Mouse (Mus musculus) gastrocnemius, postnatal 10 days (tissue): ENCODE results near the gene Unc13c. TPM values are rescaled to one million over a fixed set of nuclear protein-coding genes. Genes with fewer than 3 reads are reported as not detected.

Experiments
- DNase-seq: peaks from one replicate; pipeline ENCODE4 v3.0.0; 2021; ENCODE audit warnings: mixed read lengths
- total RNA-seq, 2 experiments: library from RNA; stranded (reverse); gene quantifications; 2 replicates each; pipeline ENCODE4 v1.2.3; 2021

Gene Unc13c
- total RNA-seq, 2 experiments from 2014 or later: 0.54 to 0.56 TPM

DNA sequence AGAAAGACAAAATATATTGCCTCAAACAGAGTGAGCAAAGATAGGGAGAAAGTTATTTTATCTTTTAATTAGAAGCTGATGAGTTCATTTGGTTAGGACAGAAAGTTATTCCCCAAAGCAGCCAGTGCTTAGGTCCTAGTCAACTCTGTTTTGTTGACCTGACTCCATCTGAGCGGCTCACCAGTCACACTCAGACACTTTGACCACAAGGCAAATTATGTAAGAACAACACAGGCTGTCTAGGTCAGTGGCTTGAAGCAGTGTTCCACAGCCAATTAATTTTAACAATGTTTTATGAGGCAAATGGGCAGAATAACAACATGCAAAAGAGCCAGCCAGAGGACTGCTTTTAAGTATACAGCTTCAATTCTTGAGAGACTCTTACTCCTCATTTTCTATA, 343.6 kb downstream of the Unc13c start:
- DNase-seq: no peak

DNA sequence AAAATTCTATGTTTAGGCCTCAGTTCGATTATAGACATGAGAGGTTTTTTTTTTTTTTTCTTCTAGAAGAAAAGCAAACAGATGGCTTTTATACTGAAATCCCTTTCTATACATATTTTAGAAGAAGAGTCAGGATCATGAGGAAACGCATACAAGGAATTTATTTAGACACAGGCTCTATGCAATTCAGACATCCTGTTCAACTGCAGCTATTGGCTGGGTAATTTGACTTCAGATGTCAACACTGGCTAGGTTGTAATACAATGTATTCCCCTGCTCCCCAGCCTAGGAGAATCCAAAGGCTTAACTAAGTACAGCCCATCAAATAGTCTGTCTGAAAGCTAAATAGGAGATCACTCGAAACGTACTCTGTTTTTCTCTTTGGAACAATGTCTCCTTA, 355.9 kb downstream of the Unc13c start:
- no peak for DNase-seq

DNA sequence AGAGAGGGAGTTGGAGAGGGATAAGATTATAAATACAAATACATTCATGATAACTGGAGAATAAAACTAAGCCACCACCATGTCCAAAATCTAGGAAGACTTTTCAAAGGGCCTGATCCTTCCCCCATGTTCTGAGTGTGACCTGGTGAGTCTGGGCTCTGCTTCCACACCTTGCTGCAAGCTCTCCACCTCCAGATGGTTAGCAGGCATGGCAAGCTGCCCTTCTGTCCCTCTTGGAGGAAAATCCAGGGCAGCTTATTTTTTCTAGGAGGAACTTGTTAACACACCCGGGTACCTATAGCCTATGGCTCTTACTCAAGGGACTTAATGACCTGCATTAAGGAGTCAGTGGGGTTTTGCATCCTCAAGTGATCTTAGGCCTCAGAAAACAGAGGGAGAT, 364.8 kb downstream of the Unc13c start:
- no peak for DNase-seq

DNA sequence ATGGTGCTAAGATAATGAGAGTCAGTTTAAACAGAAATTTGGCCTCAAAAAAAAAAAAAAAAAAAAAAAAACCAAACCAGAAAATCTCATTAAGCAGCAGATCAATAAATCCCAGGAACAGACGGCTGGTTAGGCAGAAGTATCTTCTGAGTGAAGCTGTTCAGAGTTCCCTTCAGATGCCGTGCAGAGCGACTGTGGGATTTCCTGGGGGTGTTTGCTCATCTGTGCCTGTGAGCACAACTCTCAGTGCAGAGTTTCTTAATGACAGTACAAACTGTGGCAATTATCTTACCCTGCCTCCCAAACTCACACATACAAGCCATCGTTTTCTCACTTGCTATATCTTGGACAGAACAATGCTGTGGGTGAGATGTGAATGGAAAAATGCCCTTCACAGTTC, 403.2 kb downstream of the Unc13c start:
- no peak for DNase-seq

DNA sequence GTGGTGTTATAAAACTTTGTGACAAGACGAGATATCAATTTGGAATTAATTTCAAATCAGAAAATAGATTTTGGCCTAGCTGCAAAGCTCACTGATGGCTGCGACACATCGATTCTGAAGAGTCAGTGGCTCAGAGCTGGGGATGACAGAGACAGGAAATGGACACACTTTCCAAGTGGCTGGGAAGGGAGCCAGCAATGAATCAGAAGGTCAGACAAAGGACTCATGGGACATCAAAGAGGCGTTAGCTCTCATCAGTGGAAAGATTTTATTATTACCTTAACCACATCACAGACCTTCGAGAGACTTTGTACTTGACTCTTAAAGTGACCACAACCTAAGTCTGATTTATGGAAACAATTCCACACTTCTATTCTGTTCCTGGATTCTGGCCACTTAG, 408.7 kb downstream of the Unc13c start:
- DNase-seq: peak; percentile 34

DNA sequence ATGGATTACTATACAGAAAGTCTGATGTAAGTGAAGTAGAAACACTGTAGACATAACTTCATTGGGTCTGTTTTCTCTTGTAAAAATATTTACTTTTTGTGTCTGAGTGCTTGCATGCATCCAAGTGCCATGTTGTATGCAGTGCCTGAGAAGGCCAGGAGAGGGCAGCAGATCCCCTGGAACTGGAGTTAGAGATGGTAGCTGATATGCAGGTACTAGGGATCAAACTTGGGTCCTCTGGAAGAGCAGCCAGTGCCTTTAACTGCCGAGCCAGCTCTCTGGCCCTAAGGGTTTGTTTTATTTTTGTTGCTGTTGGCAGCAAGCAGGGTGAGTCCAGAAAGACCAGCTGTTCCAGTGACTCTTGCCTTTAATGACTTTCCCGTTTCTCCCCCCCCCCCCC, 411.0 kb downstream of the Unc13c start:
- DNase-seq: peak; percentile 53

DNA sequence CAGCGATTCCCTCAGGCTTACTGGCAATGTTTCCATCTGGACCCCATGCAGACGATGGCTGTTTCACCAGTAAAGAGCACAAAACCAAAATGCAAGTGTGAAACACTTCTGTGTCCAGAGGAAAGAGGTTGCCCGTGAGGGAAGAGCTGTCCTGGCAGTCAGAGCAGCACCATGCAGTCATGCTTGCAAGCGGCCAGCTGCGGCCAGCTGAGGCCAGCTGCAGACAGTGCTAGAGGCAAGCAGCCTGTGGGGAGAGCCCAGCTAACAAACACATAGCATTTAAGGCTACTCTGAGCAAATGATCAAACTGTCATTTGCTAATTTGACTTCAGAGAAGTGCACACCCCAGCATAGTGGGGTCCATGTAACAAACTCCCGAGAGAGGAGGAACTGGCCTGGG, 413.4 kb downstream of the Unc13c start:
- DNase-seq: peak; percentile 6

DNA sequence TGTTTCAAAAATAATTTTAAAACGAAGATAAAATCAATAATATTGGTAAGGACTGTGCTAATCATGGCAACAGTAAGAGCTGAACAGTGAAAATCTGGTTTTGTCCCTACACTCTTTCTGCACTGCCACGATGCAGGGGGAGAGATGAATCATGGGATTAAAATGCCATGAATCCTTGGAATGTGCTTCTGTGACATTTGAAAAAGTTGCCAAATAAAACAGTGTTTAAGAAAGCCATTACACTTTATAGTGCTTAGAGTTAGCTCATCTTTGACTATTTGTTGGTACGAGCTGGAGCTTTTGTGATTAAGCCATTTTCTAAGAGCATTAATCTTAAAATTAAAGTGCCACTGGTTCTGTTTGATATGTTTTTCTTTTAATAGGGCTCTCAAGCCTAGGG, 496.2 kb downstream of the Unc13c start:
- no peak for DNase-seq

DNA sequence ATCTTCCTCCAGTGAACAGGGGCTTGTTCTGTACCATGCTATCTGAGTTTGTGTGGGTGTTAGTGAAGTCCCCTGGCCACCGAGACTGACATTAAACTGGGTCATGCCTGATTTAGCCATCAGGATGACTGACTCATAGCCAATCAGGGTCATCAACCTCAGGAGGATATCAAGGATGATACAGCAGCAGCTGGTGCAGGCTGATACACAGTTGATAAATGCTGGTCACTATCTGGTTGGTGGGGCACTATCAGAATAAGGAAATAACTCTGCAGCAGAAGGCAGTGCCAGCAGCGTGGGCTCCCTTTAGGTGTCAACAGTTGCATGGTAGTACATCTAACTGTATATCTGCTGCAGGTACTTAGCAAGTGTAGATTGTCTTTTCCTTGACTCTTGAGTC, 506.7 kb downstream of the Unc13c start:
- DNase-seq: no peak

DNA sequence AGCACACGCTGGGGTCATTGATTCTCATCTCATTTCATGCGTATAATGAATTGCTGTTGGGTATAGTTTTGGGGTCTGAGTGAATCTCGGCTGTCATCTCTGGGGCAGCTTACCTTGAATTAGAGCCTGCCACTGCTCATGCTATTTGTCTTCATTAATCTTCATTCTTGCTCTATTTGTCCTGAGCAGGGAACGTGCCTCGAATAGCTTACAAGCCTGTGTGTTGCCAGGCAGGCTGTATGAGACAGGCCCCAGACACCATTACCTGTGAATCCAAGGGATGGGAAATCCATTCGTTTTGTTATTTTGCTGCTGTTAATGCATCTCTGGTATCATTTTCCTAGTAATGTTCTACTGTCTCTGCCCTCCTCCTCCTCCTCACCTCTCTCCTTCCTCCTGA, 518.8 kb downstream of the Unc13c start:
- DNase-seq: no peak

DNA sequence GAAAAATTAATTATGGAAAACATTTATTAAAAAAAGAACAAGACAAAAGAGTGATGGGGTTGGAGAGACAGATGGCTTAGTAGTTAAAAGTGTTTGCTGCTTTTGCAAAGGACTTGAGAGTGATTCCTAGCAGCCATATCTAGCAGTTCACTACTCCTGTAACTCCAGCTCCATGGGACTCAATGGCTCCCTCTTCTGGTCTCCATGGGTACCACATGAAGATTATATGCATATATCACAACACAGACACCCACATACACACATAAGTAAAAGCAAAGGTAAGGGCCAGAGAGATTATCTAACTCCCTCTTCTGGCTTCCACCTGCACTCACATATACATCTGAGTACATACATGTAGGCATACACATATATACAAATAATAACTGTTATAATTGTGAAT, 519.5 kb downstream of the Unc13c start:
- DNase-seq: no peak

DNA sequence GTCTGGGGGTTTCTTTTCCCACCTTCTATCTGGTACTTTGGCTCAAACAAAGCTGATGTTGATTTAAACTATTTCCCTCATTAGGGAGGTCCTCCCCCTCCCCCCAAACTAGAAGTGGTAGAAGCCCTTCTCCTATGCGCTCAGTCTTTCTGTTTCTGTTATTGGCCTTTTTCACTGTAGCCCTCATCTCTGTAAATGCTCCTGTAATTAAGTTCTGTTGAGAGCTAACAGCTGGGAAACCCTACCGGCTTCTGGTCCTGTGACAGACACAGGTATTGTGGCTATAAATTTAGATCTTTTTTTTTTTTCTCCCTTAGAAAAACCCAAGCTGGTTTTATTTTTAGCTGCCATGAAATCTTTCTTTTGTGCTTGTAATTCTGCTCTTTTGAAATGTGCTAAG, 536.8 kb downstream of the Unc13c start:
- DNase-seq: no peak

Other genes with a start within 250 kb of the Unc13c start
- gene Wdr72, start 141.4 kb upstream of the Unc13c start, total RNA-seq: under 1 TPM; 0.09 to 0.14 TPM